Mouse (Mus musculus): ENCODE results near the gene Prkcg. TPM values are rescaled to one million over a fixed set of nuclear protein-coding genes. Genes with fewer than 3 reads are reported as not detected.

Gene Prkcg
- total RNA-seq (2023), result 1 to 10 TPM; 3.0 to 3.5 TPM

GRCm38 (mm10) chr7:3288976-3289970 lies at the start of gene Prkcg, which contains the start of gene Myadm:
Gene Prkcg, plus strand, starts transcription at chr7:3289179.
Gene Myadm, plus strand, starts transcription at chr7:3289080.

GRCm38 (mm10) chr7:3332619-3333521 lies 43.9 kb downstream of the Prkcg start, which contains the start of gene Cacng7:
Gene Cacng7, plus strand, starts transcription at chr7:3332955.

Other genes with a start within 250 kb of the Prkcg start
- gene AU018091, start 120.0 kb upstream of the Prkcg start, total RNA-seq (2023), result not detected
- gene Nlrp12, start 39.4 kb upstream of the Prkcg start, total RNA-seq (2023), result 10 to 100 TPM; 41.1 to 50.4 TPM
- gene Myadm, start 99 bp upstream of the Prkcg start, total RNA-seq (2023), result 100 to 1,000 TPM; 144 to 165 TPM
- gene Cacng7, start 43.8 kb downstream of the Prkcg start, total RNA-seq (2023), result not detected
- gene Cacng8, start 101.5 kb downstream of the Prkcg start, total RNA-seq (2023), result under 1 TPM in 1 of 2 experiments, not detected in 1; 0.24 TPM
- not detected for gene Cacng6, start 135.0 kb downstream of the Prkcg start, total RNA-seq (2023)
- gene Tarm1, start 213.4 kb downstream of the Prkcg start, total RNA-seq (2023), result 10 to 100 TPM; 36.3 to 56.9 TPM